In the genomic region with DNA sequence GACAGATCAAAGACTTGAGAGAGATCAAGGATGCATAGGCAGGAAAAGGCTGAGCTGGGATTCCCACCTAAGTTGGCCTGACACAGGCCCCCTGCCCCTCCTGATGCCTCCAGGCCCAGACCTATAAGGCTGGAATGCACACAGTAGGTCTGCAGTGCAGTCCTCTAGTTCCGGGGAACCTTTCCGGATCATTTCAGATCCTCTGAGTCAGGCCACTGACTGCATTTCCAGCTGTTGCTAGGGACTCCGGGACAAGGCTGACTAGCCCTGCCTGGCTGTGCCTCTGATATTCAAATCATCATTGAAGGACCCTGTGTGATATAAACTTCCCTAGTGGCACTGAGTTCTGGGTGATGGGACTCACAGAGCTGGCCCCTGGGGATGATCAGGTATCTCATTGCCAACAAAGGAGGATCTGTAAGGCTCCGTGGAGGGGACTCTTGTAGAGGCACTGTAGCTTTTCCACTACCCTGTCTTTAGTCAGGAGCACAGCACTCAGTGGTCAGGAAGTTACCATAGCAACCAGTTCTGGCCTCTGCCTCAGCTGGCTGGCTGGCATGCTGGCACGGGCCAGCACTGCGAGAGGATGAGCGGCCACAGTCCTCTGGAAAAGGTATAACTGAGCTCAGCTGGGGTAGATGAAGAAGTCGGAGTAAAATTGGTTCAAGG, we compare ENCODE assay signal across 8 mouse cellular contexts.
DNase-seq lines count a peak whose midpoint lies in the region; ATAC-seq and TF ChIP-seq lines count a peak whose summit lies in the region.

No protein-coding gene starts in this region.

- 37% methylated on average over 8 of the region's 8 CpGs for WGBS in forebrain, embryonic 15.5 days
- 17% methylated on average over 8 of the region's 8 CpGs for WGBS in midbrain, embryonic 13.5 days
- 57% methylated on average over 8 of the region's 8 CpGs for WGBS in heart, embryonic 11.5 days (ENCODE audit: insufficient replicate concordance)

- TF ChIP-seq CTCF in layer of hippocampus, adult 2 months (conservative IDR thresholded peaks at IDR 0.05): peak; percentile 13; the same call in 1 of the 2 replicates

- no peaks in the 10 kb centered on the region for H3K9me3 ChIP-seq in forebrain, embryonic 15.5 days
- H3K9me3 ChIP-seq in midbrain, embryonic 13.5 days: no peaks in the 10 kb centered on the region
- H3K9me3 ChIP-seq in heart, embryonic 11.5 days (replicated peaks; ENCODE audit: control insufficient read depth, low read length): no peaks in the 10 kb centered on the region

- H3K9ac ChIP-seq in forebrain, embryonic 15.5 days (replicated peaks): no peak overlapping the region
- no peak overlapping the region for H3K9ac ChIP-seq in midbrain, embryonic 13.5 days (replicated peaks)
- no peak overlapping the region for H3K9ac ChIP-seq in heart, embryonic 11.5 days (ENCODE audit: low read depth, low read length)

- intact Hi-C loops in heart, postnatal 14 days (cut with DNase I): loop anchor here (2.0 to 5.0 kb wide), 2 partner anchors 88 to 152 kb away; a partner anchor contains a TSS

- H3K36me3 ChIP-seq in forebrain, embryonic 15.5 days: no peaks in the 10 kb centered on the region
- no peaks in the 10 kb centered on the region for H3K36me3 ChIP-seq in midbrain, embryonic 13.5 days
- H3K36me3 ChIP-seq in heart, embryonic 11.5 days (ENCODE audit: control insufficient read depth, insufficient read depth, low read length): no peaks in the 10 kb centered on the region

- H3K4me3 ChIP-seq in layer of hippocampus, adult 2 months: no peak overlapping the region
- no peak overlapping the region for H3K4me3 ChIP-seq in forebrain, embryonic 15.5 days
- H3K4me3 ChIP-seq in midbrain, embryonic 13.5 days (replicated peaks): no peak overlapping the region
- H3K4me3 ChIP-seq in heart, embryonic 11.5 days (ENCODE audit: low read depth, low read length): no peak overlapping the region

- H3K27ac ChIP-seq in layer of hippocampus, adult 2 months: peak overlapping the region; percentile 65
- peak overlapping the region; percentile 11; the same call in 1 of the 2 replicates for H3K27ac ChIP-seq in forebrain, embryonic 15.5 days (replicated peaks)
- H3K27ac ChIP-seq in midbrain, embryonic 13.5 days: peak overlapping the region; percentile 8; the same call in 1 of the 2 replicates
- no peak overlapping the region for H3K27ac ChIP-seq in heart, embryonic 11.5 days (ENCODE audit: low read depth, low read length)

- H3K4me1 ChIP-seq in forebrain, embryonic 15.5 days: peaks cover 17% of the 10 kb centered on the region
- H3K4me1 ChIP-seq in midbrain, embryonic 13.5 days (replicated peaks): peaks cover 26% of the 10 kb centered on the region
- H3K4me1 ChIP-seq in heart, embryonic 11.5 days (ENCODE audit: control insufficient read depth, insufficient read depth, low read length): peaks cover 18% of the 10 kb centered on the region

- H3K27me3 ChIP-seq in forebrain, embryonic 15.5 days: no peaks in the 10 kb centered on the region
- H3K27me3 ChIP-seq in midbrain, embryonic 13.5 days: no peaks in the 10 kb centered on the region
- 0 out of 2 replicates have a peak, but pooled peaks cover 2% of the 10 kb centered on the region for H3K27me3 ChIP-seq in heart, embryonic 11.5 days (ENCODE audit: control insufficient read depth, insufficient read depth, low read length)

- DNase-seq in layer of hippocampus, adult 2 months (ENCODE audit: low spot score in 2 of 2): peak in 1 of 2 experiments; percentile 39
- DNase-seq in layer of hippocampus, adult 18-20 months (ENCODE audit: low spot score in 2 of 2): no peak
- peak; percentile 77 to 78 for DNase-seq in adrenal gland, postnatal 36 days
- no peak for DNase-seq in heart, postnatal 14 days
- DNase-seq in thymus, postnatal 0 days (ENCODE audit: low spot score): no peak

- no peak overlapping the region for H3K4me2 ChIP-seq in forebrain, embryonic 15.5 days (replicated peaks)
- H3K4me2 ChIP-seq in midbrain, embryonic 13.5 days (replicated peaks): peak overlapping the region; percentile 20
- H3K4me2 ChIP-seq in heart, embryonic 11.5 days: no peak overlapping the region

- ATAC-seq in forebrain, embryonic 15.5 days (replicated peaks): peak; percentile 81
- peak; percentile 83 for ATAC-seq in midbrain, embryonic 13.5 days
- no peak for ATAC-seq in heart, embryonic 11.5 days (replicated peaks; ENCODE audit: insufficient number of reproducible peaks, low FRiP score, low TSS enrichment)

Comparison
In these comparisons a context has a peak if more than half of its experiments do, and no peak if none do; other contexts are left out.
1. DNase-seq: peak in adrenal gland, postnatal 36 days (2 of 2); none in layer of hippocampus, adult 18-20 months (0 of 2), heart, postnatal 14 days (0 of 2) and thymus, postnatal 0 days (single experiment).